Mouse (Mus musculus) v-Abl transformed pro-B cells (cell line): Measurements from ENCODE around the gene Hist1h4k.

Experiments
- in situ Hi-C, 2 experiments: fragments of 400-800 bp; cut with MboI; formaldehyde crosslinking; loops; one replicate each; pipeline ENCODE4 v1.15.1; 2025; ENCODE audit not compliant: unreplicated experiment in 2 of 2

The Hist1h4k gene

GRCm38 (mm10) chr13:21750159-21751017, at the start of gene Hist1h4k:
Gene Hist1h4k (minus strand): TSS chr13:21750505.
- in situ Hi-C loops: loop anchor here in 1 of 2 experiments (10.0 kb wide), 1 partner anchor 1804 kb away; the partner anchor contains the start of genes Hist1h1d and Hist1h4f

GRCm38 (mm10) chr13:21797163-21797562, 46.9 kb upstream of the Hist1h4k start:
- in situ Hi-C loops: loop anchor here in 1 of 2 experiments (10.0 to 25.0 kb wide), 3 partner anchors 62 to 1965 kb away; partner anchors contain the start of genes Hist1h1a, Hist1h2ab, Hist1h3a and Hist1h3b

- in situ Hi-C loops: loop anchor here in 1 of 2 experiments (10.0 to 25.0 kb wide), 3 partner anchors 61 to 1967 kb away; partner anchors contain the start of genes Hist1h1a, Hist1h2ab, Hist1h3a and Hist1h3b
These were observed 45.3 kb upstream of the Hist1h4k start for GRCm38 (mm10) chr13:21795584-21795983.

- in situ Hi-C loops: loop anchor here in 1 of 2 experiments (10.0 to 25.0 kb wide), 3 partner anchors 56 to 1972 kb away; partner anchors contain the start of genes Hist1h1a, Hist1h2ab, Hist1h3a and Hist1h3b
These were observed 40.4 kb upstream of the Hist1h4k start for GRCm38 (mm10) chr13:21790601-21791283.

- in situ Hi-C loops: loop anchor here (10.0 to 25.0 kb wide), 4 partner anchors 55 to 1972 kb away; partner anchors contain the start of genes Hist1h4j (in 2 of the 2), Hist1h1a (in 1 of the 2), Hist1h2ab (in 1 of the 2) and Hist1h2ai (in 1 of the 2)
These were observed 39.6 kb upstream of the Hist1h4k start for GRCm38 (mm10) chr13:21789925-21790324.

GRCm38 (mm10) chr13:21787760-21788593, 37.7 kb upstream of the Hist1h4k start:
- in situ Hi-C loops: loop anchor here (10.0 to 25.0 kb wide), 4 partner anchors 53 to 1974 kb away; partner anchors contain the start of genes Hist1h1a (in 1 of the 2), Hist1h2ab (in 1 of the 2), Hist1h2ai (in 1 of the 2) and Hist1h2bl (in 1 of the 2)

GRCm38 (mm10) chr13:21786899-21787629, 36.8 kb upstream of the Hist1h4k start, which contains the start of the genes Hist1h2an and Hist1h2bp:
Gene Hist1h2an (minus strand): TSS chr13:21787218.
Gene Hist1h2bp (plus strand): TSS chr13:21787461.
- in situ Hi-C loops: loop anchor here (10.0 to 25.0 kb wide), 4 partner anchors 52 to 1975 kb away; partner anchors contain the start of genes Hist1h1a (in 1 of the 2), Hist1h2ab (in 1 of the 2), Hist1h2ai (in 1 of the 2) and Hist1h2bl (in 1 of the 2)

- in situ Hi-C loops: loop anchor here (10.0 to 25.0 kb wide), 4 partner anchors 52 to 1976 kb away; partner anchors contain the start of genes Hist1h1a (in 1 of the 2), Hist1h2ab (in 1 of the 2), Hist1h2ai (in 1 of the 2) and Hist1h2bl (in 1 of the 2)
These were observed 36.0 kb upstream of the Hist1h4k start for GRCm38 (mm10) chr13:21786189-21786898.

GRCm38 (mm10) chr13:21784311-21784710, 34.0 kb upstream of the Hist1h4k start:
- in situ Hi-C loops: loop anchor here (10.0 to 25.0 kb wide), 4 partner anchors 50 to 1978 kb away; partner anchors contain the start of genes Hist1h1a (in 1 of the 2), Hist1h2ab (in 1 of the 2), Hist1h2ai (in 1 of the 2) and Hist1h2bl (in 1 of the 2)

GRCm38 (mm10) chr13:21783734-21784161, 33.4 kb upstream of the Hist1h4k start:
- in situ Hi-C loops: loop anchor here (10.0 to 25.0 kb wide), 4 partner anchors 49 to 1979 kb away; partner anchors contain the start of genes Hist1h1a (in 1 of the 2), Hist1h2ab (in 1 of the 2), Hist1h2ai (in 1 of the 2) and Hist1h2bl (in 1 of the 2)

GRCm38 (mm10) chr13:21783255-21783617, 32.9 kb upstream of the Hist1h4k start, which contains the start of gene Hist1h3i:
Gene Hist1h3i (minus strand): TSS chr13:21783370.
- in situ Hi-C loops: loop anchor here (10.0 to 25.0 kb wide), 4 partner anchors 48 to 1979 kb away; partner anchors contain the start of genes Hist1h1a (in 1 of the 2), Hist1h2ab (in 1 of the 2), Hist1h2ai (in 1 of the 2) and Hist1h2bl (in 1 of the 2)

GRCm38 (mm10) chr13:21782361-21783254, 32.3 kb upstream of the Hist1h4k start:
- in situ Hi-C loops: loop anchor here (10.0 to 25.0 kb wide), 4 partner anchors 48 to 1980 kb away; partner anchors contain the start of genes Hist1h1a (in 1 of the 2), Hist1h2ab (in 1 of the 2), Hist1h2ai (in 1 of the 2) and Hist1h2bl (in 1 of the 2)

- in situ Hi-C loops: loop anchor here (10.0 to 25.0 kb wide), 4 partner anchors 47 to 1981 kb away; partner anchors contain the start of genes Hist1h1a (in 1 of the 2), Hist1h2ab (in 1 of the 2), Hist1h2ai (in 1 of the 2) and Hist1h2bl (in 1 of the 2)
These were observed 31.3 kb upstream of the Hist1h4k start for GRCm38 (mm10) chr13:21781639-21782038.

GRCm38 (mm10) chr13:21781021-21781555, 30.8 kb upstream of the Hist1h4k start:
- in situ Hi-C loops: loop anchor here (10.0 to 25.0 kb wide), 4 partner anchors 46 to 1981 kb away; partner anchors contain the start of genes Hist1h1a (in 1 of the 2), Hist1h2ab (in 1 of the 2), Hist1h2ai (in 1 of the 2) and Hist1h2bl (in 1 of the 2)
